Mouse (Mus musculus) kidney, adult 2 months (tissue): ENCODE data around the gene Pdcd4.

Experiments
- CTCF ChIP-seq: fragments of 200-500 bp; conservative IDR thresholded peaks from 2 replicates; pipeline ENCODE4 v1.5.1; 2011; ENCODE audit warnings: low read depth, mild to moderate bottlenecking, control low read depth, low read length, moderate library complexity, mixed read lengths; ENCODE audit not compliant: insufficient read depth, insufficient read length
- POLR2A ChIP-seq: fragments of 200-500 bp; IDR thresholded peaks from one replicate; pipeline ENCODE4 v1.6.1; 2011; ENCODE audit warnings: low read depth, low read length, control low read depth

DNA sequence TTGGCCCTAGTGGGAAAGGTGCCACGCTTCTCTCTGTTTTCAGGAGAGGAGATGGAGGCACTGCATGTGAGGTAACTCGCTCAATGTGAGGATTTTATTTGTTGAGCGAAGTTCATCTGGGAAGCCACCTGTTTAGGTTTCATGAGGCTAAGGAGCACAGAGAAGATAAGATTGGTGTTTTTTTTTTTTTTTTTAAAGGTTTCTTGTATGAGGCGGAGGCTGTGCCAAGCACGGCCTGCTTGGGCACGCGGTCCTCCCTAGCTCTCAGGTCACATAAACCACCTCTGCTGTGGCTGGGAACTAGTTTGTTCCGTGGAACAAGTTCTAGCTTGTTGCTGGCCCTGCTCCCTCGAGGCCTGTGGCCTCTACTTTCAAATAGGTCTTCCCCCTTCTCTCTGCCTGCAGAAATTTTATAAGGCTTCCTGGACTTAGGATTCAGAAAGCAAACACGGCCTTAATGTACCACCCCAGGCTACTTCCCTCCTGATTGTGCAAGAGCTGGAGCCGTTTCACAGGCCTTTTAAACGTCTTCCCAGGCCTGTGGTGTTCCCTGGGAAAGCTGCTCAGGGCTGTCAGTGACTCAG lies 2.6 kb downstream of the Pdcd4 start:
- no peak for TF ChIP-seq POLR2A
- TF ChIP-seq CTCF, result no peak
